Mouse (Mus musculus): ENCODE data around the gene Ptprr.

Gene Ptprr

GRCm38 (mm10) chr10:116017845-116018479 lies at the start of gene Ptprr:
TSS of gene Ptprr (plus strand) at chr10:116018213.
- no peak for DNase-seq (ENCODE audit: low read depth, low spot score)

DNA sequence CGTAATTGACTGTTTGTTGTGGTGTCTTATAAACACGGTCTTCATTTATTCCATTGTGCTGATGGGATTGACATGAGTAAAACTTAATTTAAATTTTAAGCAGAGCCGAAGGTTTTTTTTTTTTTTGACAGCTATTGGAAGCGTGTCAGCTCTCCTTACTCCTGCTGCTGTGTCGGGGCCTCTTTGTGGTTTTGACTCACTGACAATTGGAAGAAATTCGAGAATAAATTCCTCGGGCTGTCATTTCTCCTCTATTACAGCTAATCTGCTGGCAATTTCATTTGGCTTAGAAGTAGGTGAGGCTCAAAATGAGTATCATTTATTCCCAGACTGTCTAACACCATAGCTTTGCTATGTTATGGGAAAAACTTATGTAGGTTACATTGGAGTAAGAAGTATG lies 41.7 kb upstream of the Ptprr start:
- no peak for DNase-seq (ENCODE audit: low read depth, low spot score)

DNA sequence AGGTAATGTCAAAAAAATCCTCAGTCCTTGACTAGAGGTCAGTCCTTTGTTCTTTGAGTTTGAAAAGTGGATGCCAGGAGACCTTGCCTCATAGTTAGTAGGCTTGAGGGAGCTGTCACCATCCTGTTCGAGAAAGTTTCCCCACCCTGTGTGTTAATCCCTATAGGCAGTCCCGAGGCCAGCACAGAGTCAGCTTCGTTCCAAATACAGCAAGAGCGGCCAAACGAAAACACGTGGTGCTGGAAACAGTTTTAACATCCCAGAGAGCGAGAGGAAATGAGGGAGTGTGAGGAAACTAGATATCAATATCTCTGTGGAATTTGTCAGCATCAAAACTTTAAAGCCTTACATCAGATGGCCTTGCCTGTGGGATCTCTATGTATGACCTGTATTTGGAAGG lies 39.0 kb upstream of the Ptprr start:
- no peak for DNase-seq (ENCODE audit: low read depth, low spot score)

DNA sequence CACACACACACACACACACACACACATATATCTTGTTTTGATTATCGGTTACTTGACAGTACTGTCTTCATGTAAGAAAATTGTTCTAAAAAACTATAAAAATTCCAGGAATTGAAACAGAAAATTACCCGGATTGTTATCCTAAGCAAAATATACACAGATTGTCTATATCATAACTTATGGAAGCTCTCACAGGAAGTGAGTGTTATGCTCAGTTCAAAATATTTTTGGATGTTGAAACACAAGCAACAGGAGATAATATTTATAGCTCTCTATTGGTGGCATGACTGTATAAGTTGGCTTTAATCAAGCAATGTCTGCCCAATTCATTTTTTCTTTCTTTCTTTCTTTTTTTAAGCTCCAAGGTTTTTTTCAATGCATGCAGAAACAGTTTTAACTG lies 38.0 kb upstream of the Ptprr start:
- no peak for DNase-seq (ENCODE audit: low read depth, low spot score)

DNA sequence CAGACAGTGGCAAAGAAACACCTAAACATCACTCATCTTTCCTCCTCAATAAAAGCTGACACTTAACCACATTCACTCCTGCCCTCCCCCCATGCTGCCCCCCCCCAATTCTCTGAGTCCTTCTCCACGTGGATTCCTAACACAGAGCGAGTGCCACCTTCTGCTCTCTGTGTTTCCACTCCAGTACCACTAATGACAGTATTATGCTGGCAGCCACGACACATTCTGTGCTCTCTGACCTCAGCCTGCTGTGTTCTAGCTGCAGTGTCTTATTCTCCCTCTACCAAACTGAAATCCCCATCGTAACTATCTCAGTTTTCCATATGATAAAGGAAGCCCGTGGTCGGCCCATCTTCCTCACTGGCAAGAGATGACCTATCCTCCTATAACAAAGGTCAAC lies 33.7 kb upstream of the Ptprr start:
- DNase-seq (ENCODE audit: low read depth, low spot score) = no peak

DNA sequence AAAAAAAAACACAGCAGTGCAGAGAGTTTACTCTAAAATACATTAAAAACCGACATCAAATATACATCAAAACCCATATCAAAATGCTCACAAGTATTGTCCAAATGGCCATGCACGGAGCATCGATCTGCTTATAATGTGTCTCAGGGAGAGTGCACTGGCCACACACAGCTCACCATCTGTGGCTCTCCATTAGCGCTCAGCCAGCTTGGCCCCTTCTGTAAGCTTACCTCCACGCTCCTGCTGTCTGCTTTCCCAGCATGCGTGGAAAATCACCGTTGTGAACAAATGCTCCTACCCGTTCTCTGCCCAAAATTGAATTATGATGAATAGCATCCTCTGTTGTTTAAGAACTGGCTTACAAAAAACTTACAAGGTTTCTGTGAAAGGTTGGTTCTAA lies 16.2 kb upstream of the Ptprr start:
- no peak for DNase-seq (ENCODE audit: low read depth, low spot score)

DNA sequence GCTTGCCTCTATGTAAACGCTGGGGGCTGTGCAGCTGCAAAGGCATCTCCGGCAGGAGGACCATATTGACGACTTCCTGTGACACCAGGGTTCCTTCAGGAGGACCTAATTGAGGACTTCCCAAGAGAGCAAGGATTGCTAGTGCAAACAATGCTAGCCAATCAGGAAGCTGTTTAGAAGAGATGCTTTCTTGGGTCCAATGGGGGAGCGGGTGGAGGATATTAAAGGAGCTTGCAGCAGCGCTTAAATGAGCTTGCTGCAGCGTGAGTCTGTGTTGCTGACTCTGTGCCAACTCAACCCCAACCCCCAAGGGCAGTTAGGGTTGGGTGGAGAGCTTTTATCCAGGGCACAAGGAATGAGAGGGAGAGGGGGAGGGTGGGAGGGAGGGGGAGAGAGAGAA lies 11.3 kb upstream of the Ptprr start:
- DNase-seq (ENCODE audit: low read depth, low spot score) = no peak

DNA sequence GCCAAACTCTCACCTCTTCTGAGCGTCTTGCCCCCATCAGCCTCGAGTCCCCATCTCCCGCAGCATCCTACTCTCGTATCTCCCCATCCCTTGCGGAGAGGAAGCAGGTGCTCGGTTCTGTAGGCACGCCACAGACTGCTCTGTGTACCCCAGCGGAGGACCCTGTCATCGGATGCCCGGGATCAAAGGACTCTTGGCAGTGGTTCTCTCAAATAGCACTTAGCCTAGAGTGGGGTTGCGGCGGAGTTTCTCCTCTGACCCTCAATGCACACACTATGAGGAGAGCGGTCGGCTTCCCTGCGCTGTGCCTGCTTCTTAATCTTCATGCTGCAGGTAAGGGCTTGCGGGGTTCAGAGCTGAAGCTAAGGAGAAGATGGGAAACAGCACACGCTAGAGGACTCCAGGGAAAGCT lies 473 bp downstream of the Ptprr start:
- no peak for DNase-seq (ENCODE audit: low read depth, low spot score)

DNA sequence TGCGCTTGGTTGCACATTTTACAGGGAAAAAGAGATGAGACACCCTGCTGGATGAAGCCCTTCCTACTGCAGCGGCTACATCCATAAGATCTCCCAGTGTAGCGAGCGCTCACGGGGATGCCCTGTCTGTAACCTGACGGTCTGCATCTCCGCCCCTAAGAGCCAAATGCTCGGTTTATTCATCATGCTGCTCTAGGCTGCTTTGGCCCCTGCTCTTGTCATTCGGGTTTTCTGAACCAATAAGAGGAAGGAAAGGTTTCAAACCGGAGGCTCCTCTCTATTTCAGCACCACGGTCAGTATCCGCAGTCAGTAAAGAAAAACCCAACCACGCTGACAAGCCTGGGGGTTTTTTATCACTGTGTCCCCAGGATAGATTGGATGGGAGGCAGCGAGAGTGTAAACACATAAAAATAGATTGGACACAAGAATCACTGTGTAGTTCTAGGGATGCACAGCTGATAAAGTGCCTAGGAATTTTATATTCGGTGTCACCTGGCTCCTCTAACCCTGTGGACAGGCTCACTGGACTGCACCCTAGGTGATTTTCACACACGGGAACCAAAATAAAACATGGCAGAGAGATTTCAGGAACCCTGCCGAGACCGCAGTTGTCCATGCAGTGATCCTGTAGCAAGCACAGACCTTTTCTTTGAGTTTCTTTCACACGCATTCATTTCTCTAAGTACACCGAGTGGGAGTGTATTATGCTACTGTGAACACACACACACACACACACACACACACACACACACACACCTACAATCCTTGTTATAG lies 1.3 kb downstream of the Ptprr start:
- no peak for DNase-seq (ENCODE audit: low read depth, low spot score)

DNA sequence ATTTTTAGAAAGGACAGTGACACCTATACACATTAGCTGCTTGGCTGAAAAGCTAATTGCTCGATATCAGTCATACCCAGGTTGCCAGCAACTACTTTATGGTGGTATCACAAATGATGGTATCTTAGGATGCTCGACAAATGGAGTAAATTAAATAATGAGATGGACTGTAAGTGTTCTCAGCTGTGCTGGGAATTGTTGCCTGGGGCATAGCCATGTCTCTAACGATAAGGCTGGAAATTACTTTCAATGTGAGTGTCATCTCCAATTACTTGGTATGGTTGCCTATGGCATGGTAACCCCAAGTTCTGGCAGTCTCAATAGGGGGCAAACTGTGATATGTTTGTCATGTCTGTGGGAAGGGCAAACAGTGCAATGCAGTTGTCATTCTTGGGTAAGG lies 3.1 kb downstream of the Ptprr start:
- DNase-seq (ENCODE audit: low read depth, low spot score) = no peak

- DNase-seq (ENCODE audit: low read depth, low spot score) = no peak
Observed at GRCm38 (mm10) chr10:116038150-116038549, 20.1 kb downstream of the Ptprr start.

DNA sequence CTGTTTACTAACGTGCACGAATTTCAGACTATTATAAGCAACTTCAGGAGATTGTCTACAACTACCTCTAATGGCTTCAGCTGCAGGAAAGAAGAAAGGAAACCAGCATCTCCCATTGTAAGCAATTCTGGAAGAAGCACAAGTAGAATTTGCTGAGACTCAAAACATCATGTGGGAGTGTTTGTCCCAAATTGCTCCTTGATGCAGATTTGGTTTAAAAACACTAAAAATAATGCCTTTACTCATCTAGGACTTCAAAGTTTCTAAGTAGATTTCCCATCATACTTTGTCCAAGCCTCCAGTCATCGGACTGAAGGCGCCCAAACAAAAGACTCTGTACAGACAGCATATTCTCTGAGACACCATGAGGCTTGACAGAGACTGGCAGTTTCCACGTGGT lies 57.9 kb downstream of the Ptprr start:
- no peak for DNase-seq (ENCODE audit: low read depth, low spot score)

DNA sequence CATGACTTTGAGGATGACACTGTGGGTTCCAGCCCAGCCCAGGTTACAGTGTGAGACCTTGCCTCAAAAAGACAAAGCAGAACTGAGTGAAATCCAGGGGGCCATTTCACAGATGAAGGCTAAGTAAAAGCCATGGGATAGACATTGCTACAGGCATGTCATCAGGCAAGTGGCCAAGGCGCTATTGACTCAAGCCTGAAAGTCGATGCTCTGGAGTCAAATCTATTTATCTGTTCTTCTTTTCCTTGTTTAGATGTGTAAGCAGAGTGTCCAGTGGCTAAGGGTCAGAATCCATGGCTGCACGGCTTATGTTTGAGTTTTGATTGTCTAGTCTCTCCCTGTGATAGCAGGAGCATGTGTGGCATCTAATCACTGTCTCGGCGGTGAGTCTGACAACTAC lies 60.6 kb downstream of the Ptprr start:
- DNase-seq (ENCODE audit: low read depth, low spot score) = no peak

- DNase-seq (ENCODE audit: low read depth, low spot score) = no peak
Observed at GRCm38 (mm10) chr10:116079396-116079795, 61.4 kb downstream of the Ptprr start.

DNA sequence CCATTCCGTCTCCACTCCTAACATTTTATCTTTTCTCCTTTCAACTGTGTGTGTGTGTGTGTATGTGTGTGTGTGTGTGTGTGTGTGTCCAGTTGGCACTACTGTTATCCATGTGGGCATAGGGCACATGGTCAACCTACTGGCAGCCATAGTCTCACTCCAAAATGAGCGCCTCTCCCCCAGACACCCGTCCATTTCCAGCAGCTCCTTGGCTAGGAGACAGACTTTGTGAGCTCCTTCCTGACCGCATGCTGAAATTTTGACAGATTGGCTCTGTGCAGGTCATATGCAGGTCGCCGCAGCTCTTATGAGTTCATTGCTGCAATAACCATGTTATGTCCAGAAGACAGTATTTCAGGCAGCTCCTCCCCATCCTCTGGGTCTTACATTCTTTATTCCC lies 62.8 kb downstream of the Ptprr start:
- no peak for DNase-seq (ENCODE audit: low read depth, low spot score)

DNA sequence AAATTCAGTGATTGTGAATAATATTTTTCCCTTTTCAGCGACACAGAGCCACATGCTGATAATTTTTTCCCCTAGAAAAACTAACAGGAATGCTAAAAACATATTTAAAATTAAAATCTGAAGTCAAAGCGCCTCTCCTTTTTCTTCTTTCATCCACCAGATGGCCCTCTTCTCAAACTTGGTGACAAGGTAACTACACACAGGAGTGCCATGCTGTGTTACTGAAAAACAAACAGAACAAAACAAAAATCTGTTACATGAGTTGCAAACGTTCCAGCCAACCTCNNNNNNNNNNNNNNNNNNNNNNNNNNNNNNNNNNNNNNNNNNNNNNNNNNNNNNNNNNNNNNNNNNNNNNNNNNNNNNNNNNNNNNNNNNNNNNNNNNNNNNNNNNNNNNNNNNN lies 66.0 kb downstream of the Ptprr start:
- no peak for DNase-seq (ENCODE audit: low read depth, low spot score)

- no peak for DNase-seq (ENCODE audit: low read depth, low spot score)
Observed at GRCm38 (mm10) chr10:116096466-116096865, 78.5 kb downstream of the Ptprr start.

- DNase-seq (ENCODE audit: low read depth, low spot score) = no peak
Observed at GRCm38 (mm10) chr10:116098470-116098869, 80.5 kb downstream of the Ptprr start.

DNA sequence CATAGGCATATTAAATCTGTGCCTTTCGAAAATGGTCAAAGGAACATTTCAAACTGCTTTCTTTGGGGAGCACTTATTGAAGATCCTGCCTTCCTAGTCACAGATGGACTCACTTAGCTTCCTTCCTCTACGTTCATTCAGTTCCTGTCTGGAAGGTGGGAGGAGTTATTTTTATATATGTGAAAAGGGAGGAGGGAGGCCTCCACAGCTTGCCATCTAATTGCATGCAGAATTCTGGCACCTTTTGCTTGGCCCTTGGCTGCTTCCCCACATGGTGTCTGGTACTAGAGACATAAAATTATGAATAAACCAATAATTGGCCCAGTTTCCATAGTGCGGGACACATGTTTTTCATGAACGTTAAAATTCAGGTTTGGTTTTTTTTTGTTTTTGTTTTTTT lies 90.2 kb downstream of the Ptprr start:
- DNase-seq (ENCODE audit: low read depth, low spot score) = no peak

GRCm38 (mm10) chr10:116108730-116109129 lies 90.7 kb downstream of the Ptprr start:
- DNase-seq (ENCODE audit: low read depth, low spot score) = no peak

DNA sequence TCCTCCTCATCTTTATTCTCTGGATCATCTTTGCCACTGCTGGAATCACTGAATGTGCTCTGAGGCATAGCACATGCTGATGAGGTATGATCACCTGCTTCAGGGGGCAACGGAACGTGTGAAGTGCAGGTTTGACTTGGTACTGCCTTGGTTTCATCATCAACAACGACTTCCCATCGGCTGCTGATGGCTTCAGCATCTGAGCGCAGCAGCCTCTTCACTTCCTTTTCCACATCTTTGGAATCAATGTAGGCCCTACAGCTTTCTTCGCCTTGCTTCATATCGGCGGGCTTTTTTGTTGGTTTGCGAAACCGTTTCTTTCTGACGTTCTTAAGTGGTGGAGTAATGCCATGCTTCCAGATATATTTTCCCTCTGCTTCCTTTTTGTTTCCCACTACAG lies 94.9 kb downstream of the Ptprr start:
- no peak for DNase-seq (ENCODE audit: low read depth, low spot score)

DNA sequence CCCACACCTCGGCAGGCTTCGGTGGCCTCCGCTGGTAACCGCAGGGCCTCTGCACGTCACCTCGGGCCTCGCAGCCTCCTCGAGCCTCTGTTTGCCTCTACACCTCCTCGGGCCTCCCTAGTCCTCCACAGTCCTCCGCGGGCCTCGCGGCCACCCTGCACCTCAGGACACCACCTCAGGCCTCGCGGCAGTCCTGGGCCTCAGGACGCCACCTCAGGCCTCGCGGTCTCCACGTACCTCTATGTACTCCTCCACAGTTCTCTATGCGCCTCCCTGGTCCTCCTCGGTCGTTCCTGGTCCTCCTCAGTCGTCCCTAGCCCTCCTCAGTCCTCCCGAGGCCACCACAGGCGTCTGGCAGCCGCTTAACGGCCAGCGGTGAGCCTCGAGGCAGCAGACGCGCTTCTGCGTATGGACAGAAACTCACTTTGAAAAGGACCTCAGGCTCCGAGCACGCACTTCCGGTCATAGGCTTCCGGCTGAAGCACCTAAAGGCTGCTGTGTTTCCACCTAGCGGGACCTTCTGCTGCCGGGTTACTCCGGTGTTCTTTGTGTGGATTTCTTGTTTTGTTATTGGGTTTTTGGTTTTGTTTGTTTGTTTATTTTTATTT lies 96.0 kb downstream of the Ptprr start, which contains the start of gene 4933416C03Rik:
Gene 4933416C03Rik (minus strand): TSS at position 51 of the 608 bp plus-strand sequence.
- no peak for DNase-seq (ENCODE audit: low read depth, low spot score)

All from CD4-positive, CD25-positive, alpha-beta regulatory T cell, adult 2 months (primary cell).